Mouse (Mus musculus): Measurements from ENCODE around the gene Plk5. TPM values are rescaled to one million over a fixed set of nuclear protein-coding genes. Genes with fewer than 3 reads are reported as not detected.
A peak's percentile ranks its signal among the peaks of the same experiment; 100 is the strongest.

Plk5 gene
- total and polyA plus RNA-seq, 3 experiments: 0.50 to 2.7 (median 0.63) TPM

GRCm38 (mm10) chr10:80356737-80357136 lies 478 bp downstream of the Plk5 start:
- no peaks in the 10 kb centered on the region for H3K4me1 ChIP-seq (ENCODE audit: control insufficient read depth, insufficient read depth, low read length)
- H3K79me2 ChIP-seq (replicated peaks; ENCODE audit: control insufficient read depth, insufficient read depth, low read length): no peaks in the 10 kb centered on the region
- no peaks in the 10 kb centered on the region for H3K36me3 ChIP-seq (ENCODE audit: control insufficient read depth, insufficient read depth, low read length)
- peaks cover 17% of the 10 kb centered on the region for H3K27me3 ChIP-seq (ENCODE audit: control insufficient read depth, insufficient read depth, low read length)
- no peak overlapping the region for H3K27ac ChIP-seq
- intact Hi-C loops (cut with DNase I): no loop called here
- no peak for DNase-seq
- no peak overlapping the region for H3K9ac ChIP-seq (ENCODE audit: low read depth, low read length)
- WGBS: 3% methylated on average over 34 of the region's 34 CpGs
- no peak overlapping the region for H3K4me3 ChIP-seq
- no peak for TF ChIP-seq EP300 (IDR thresholded peaks at IDR 0.05; ENCODE audit: insufficient read depth, low read depth, low read length)
- no peak for TF ChIP-seq CTCF (IDR thresholded peaks at IDR 0.05)
- no peak for TF ChIP-seq POLR2A (IDR thresholded peaks at IDR 0.05; ENCODE audit: insufficient read depth, low read depth, low read length)

- H3K27me3 ChIP-seq (ENCODE audit: control insufficient read depth, insufficient read depth, low read length): peaks cover 17% of the 10 kb centered on the region
Observed at GRCm38 (mm10) chr10:80357336-80357735, 1.1 kb downstream of the Plk5 start.

GRCm38 (mm10) chr10:80357994-80358639 lies 1.9 kb downstream of the Plk5 start:
- peak overlapping the region; percentile 24 for H3K9ac ChIP-seq (ENCODE audit: low read depth, low read length)
- no peaks in the 10 kb centered on the region for H3K4me1 ChIP-seq (ENCODE audit: control insufficient read depth, insufficient read depth, low read length)
- WGBS: 8% methylated on average over 31 of the region's 31 CpGs
- H3K4me3 ChIP-seq: no peak overlapping the region
- peak; percentile 35 to 45 for DNase-seq
- no peak overlapping the region for H3K27ac ChIP-seq
- peaks cover 17% of the 10 kb centered on the region for H3K27me3 ChIP-seq (ENCODE audit: control insufficient read depth, insufficient read depth, low read length)
- intact Hi-C loops (cut with DNase I): no loop called here
- no peaks in the 10 kb centered on the region for H3K79me2 ChIP-seq (replicated peaks; ENCODE audit: control insufficient read depth, insufficient read depth, low read length)
- TF ChIP-seq POLR2A (IDR thresholded peaks at IDR 0.05; ENCODE audit: insufficient read depth, low read depth, low read length): no peak
- TF ChIP-seq CTCF (IDR thresholded peaks at IDR 0.05): no peak
- TF ChIP-seq EP300 (IDR thresholded peaks at IDR 0.05; ENCODE audit: insufficient read depth, low read depth, low read length): no peak
- H3K36me3 ChIP-seq (ENCODE audit: control insufficient read depth, insufficient read depth, low read length): no peaks in the 10 kb centered on the region

More at GRCm38 (mm10) chr10:80357336-80357735, 1.1 kb downstream of the Plk5 start:
- H3K36me3 ChIP-seq (ENCODE audit: control insufficient read depth, insufficient read depth, low read length): no peaks in the 10 kb centered on the region
- intact Hi-C loops (cut with DNase I): no loop called here
- no peak for TF ChIP-seq POLR2A (IDR thresholded peaks at IDR 0.05; ENCODE audit: insufficient read depth, low read depth, low read length)
- TF ChIP-seq CTCF (IDR thresholded peaks at IDR 0.05): no peak
- no peak for TF ChIP-seq EP300 (IDR thresholded peaks at IDR 0.05; ENCODE audit: insufficient read depth, low read depth, low read length)
- H3K4me1 ChIP-seq (ENCODE audit: control insufficient read depth, insufficient read depth, low read length): no peaks in the 10 kb centered on the region
- no peak overlapping the region for H3K9ac ChIP-seq (ENCODE audit: low read depth, low read length)
- no peak overlapping the region for H3K27ac ChIP-seq
- WGBS: 29% methylated on average over 7 of the region's 7 CpGs
- H3K4me3 ChIP-seq: no peak overlapping the region
- no peaks in the 10 kb centered on the region for H3K79me2 ChIP-seq (replicated peaks; ENCODE audit: control insufficient read depth, insufficient read depth, low read length)
- no peak for DNase-seq

GRCm38 (mm10) chr10:80363734-80364133 lies 7.5 kb downstream of the Plk5 start:
- Histone ChIP-seq H3K27ac (no peak overlapping the region), H3K36me3 (ENCODE audit: control insufficient read depth, insufficient read depth, low read length) (no peaks in the 10 kb centered on the region), H3K79me2 (replicated peaks; ENCODE audit: control insufficient read depth, insufficient read depth, low read length) (no peaks in the 10 kb centered on the region), H3K4me1 (ENCODE audit: control insufficient read depth, insufficient read depth, low read length) (no peaks in the 10 kb centered on the region), H3K9ac (ENCODE audit: low read depth, low read length) (no peak overlapping the region), H3K27me3 (ENCODE audit: control insufficient read depth, insufficient read depth, low read length) (no peaks in the 10 kb centered on the region; the same call in 1 of the 2 replicates), H3K4me3 (no peak overlapping the region)
- 43% methylated on average over 6 of the region's 6 CpGs for WGBS
- intact Hi-C loops (cut with DNase I): no loop called here
- TF ChIP-seq POLR2A (IDR thresholded peaks at IDR 0.05; ENCODE audit: insufficient read depth, low read depth, low read length) (no peak), CTCF (IDR thresholded peaks at IDR 0.05) (no peak), EP300 (IDR thresholded peaks at IDR 0.05; ENCODE audit: insufficient read depth, low read depth, low read length) (no peak)
- no peak for DNase-seq

- Histone ChIP-seq H3K27ac (no peak overlapping the region), H3K9ac (ENCODE audit: low read depth, low read length) (no peak overlapping the region), H3K4me1 (ENCODE audit: control insufficient read depth, insufficient read depth, low read length) (no peaks in the 10 kb centered on the region), H3K4me3 (no peak overlapping the region), H3K27me3 (ENCODE audit: control insufficient read depth, insufficient read depth, low read length) (no peaks in the 10 kb centered on the region; the same call in 1 of the 2 replicates), H3K79me2 (replicated peaks; ENCODE audit: control insufficient read depth, insufficient read depth, low read length) (no peaks in the 10 kb centered on the region), H3K36me3 (ENCODE audit: control insufficient read depth, insufficient read depth, low read length) (no peaks in the 10 kb centered on the region)
- 59% methylated on average over 6 of the region's 6 CpGs for WGBS
- no peak for DNase-seq
- TF ChIP-seq POLR2A (IDR thresholded peaks at IDR 0.05; ENCODE audit: insufficient read depth, low read depth, low read length): no peak
- TF ChIP-seq CTCF (IDR thresholded peaks at IDR 0.05): no peak
- TF ChIP-seq EP300 (IDR thresholded peaks at IDR 0.05; ENCODE audit: insufficient read depth, low read depth, low read length): no peak
- intact Hi-C loops (cut with DNase I): no loop called here
Observed at GRCm38 (mm10) chr10:80365736-80366135, 9.5 kb downstream of the Plk5 start.

GRCm38 (mm10) chr10:80367954-80368353 lies 11.7 kb downstream of the Plk5 start:
- H3K27me3 ChIP-seq (ENCODE audit: control insufficient read depth, insufficient read depth, low read length): no peaks in the 10 kb centered on the region
- intact Hi-C loops (cut with DNase I): no loop called here
- no peaks in the 10 kb centered on the region for H3K79me2 ChIP-seq (replicated peaks; ENCODE audit: control insufficient read depth, insufficient read depth, low read length)
- WGBS: 45% methylated on average over 5 of the region's 5 CpGs
- no peaks in the 10 kb centered on the region for H3K36me3 ChIP-seq (ENCODE audit: control insufficient read depth, insufficient read depth, low read length)
- DNase-seq: no peak
- no peak overlapping the region for H3K4me3 ChIP-seq
- no peak overlapping the region for H3K9ac ChIP-seq (ENCODE audit: low read depth, low read length)
- H3K4me1 ChIP-seq (ENCODE audit: control insufficient read depth, insufficient read depth, low read length): no peaks in the 10 kb centered on the region
- no peak overlapping the region for H3K27ac ChIP-seq
- TF ChIP-seq CTCF (IDR thresholded peaks at IDR 0.05) (no peak), EP300 (IDR thresholded peaks at IDR 0.05; ENCODE audit: insufficient read depth, low read depth, low read length) (no peak), POLR2A (IDR thresholded peaks at IDR 0.05; ENCODE audit: insufficient read depth, low read depth, low read length) (no peak)

Data from heart, adult 2 months (tissue).